Mouse (Mus musculus) thymus, adult 18-20 months (tissue): ENCODE results near the gene Ttc37.

ENCODE experiments used
- DNase-seq, 2 experiments: peaks; one replicate each; pipeline ENCODE4 v3.0.0; 2022; ENCODE audit warnings: mixed read lengths in 2 of 2

Gene Ttc37

DNA sequence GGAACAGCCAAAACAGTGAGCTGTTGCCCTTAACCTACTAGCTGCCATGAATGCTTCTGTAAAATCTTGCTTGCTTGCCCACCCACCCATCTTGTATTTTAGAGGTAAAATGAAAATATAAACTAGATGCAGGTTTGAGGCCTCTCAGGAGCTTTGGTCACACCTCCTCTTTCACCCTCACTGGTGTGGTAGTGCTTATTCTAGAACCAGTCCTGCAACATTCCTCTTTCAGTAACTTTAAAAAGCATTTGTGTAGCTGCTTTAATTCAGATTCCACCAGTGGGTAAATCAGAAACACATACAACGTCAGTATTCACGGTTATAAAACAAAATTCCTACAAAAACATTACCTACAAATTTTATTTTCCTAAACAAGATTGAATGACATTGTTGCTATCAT lies 62.1 kb downstream of the Ttc37 start:
- no peak for DNase-seq

DNA sequence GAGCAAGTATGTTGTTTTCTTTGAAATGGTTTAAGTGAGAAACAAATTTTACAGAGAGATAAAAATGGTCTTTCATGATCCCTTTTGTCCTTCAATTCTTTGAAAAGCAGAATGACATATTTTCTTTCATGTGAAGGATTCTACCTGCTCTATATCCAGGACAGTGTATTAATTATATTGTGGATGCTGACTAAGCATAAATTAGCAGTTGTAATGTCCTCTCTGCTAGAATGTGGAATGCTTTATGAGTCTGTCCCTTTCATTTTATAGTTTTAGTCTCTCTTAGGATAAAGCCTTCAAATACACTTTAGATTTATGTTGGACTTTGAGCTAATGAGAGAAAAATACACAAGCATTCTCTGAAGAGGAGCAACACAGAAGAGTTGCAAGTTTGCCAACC lies 75.8 kb downstream of the Ttc37 start:
- DNase-seq: no peak

DNA sequence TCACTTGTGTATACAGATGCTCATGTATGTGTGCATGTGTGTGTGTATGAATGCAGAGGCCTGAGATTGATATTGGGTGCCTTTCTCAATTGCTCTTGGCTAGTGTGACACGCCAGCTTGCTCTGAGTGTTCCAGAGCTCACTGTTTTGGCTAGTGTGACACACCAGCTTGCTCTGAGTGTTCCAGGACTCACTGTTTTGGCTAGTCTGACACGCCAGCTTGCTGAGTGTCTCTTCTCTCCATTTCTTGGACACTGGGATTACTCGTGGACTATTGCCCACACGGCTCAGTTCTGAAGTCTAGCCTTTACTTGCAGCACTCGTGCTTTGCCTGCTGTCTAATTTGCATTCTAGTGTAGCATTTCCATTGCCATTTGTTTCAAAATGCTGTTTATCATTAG lies 80.2 kb downstream of the Ttc37 start:
- no peak for DNase-seq

DNA sequence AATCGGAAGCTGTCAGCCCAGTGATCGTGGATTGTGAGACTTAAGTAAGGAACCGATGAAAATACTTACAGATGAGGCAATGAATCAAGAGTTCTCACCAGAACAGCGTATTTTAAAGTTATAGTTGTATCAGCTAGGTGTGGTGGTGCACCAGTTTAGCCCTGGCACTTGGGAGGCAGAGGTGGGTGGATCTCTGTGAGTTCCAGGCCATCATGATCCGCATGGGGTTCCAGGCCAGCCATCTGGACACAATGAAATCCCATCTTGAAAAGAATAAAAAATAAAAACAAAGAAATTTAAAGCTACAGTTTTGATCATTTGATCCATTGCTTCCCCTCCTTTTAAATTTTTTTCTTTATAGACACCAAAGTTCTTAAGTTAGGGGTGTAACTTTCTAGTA lies 89.1 kb downstream of the Ttc37 start:
- DNase-seq: no peak

DNA sequence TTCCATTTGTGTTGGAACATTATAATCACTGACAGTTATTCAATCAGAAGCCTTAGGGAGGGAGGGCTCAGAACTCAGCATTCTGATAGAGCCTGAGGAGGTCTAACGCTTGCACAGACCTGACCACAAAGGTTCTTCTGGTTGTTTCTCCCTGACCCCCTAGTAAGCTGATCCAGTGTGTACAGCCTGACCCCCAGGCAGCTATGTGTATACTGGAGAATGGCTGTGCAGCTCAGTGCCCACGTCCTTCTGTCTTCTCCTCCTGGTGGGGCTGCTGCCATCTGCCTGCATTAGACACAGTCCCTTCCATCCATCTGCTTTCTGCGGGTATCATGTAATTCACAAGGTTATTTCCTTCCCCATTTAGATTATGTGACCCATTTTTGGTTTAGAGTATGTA lies 90.7 kb downstream of the Ttc37 start:
- DNase-seq: no peak

DNA sequence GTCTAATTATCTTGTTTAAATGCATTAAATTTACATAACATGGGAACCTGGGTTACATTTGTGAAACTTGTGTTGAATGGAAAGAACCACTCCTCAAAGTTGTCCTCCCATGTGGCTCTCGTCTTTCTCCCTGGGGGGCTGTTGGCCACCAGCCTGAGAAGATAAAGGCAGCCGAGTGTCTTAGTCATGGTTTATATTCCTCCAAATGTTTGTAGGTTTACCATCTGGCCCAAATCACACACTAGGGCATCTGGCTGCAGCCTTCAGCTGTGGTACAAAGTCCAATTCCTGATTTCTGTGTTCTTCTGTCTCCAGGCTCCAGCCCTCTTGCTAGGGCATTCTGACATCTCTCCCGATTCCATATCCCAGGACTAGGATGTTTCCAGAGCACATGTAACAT lies 91.7 kb downstream of the Ttc37 start:
- no peak for DNase-seq

DNA sequence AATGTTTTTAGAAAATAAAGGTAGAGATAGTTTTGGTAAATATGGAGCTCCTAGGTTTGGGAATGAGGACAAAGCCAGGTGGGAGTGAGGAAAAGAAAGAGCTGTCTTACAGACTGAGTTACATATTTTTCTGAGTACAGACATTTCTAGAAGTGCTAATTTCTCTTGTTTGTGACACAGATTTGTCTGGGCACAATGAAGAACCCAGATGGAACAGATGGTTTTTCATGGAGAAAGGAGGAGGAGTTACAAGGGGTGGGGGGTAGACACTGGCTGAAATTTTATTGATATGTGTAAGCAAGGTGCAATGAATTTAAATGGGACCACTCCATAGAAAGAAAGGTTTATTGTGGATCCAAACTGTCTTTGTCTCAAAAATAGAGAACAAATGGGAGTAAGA lies 96.4 kb downstream of the Ttc37 start:
- DNase-seq: no peak

DNA sequence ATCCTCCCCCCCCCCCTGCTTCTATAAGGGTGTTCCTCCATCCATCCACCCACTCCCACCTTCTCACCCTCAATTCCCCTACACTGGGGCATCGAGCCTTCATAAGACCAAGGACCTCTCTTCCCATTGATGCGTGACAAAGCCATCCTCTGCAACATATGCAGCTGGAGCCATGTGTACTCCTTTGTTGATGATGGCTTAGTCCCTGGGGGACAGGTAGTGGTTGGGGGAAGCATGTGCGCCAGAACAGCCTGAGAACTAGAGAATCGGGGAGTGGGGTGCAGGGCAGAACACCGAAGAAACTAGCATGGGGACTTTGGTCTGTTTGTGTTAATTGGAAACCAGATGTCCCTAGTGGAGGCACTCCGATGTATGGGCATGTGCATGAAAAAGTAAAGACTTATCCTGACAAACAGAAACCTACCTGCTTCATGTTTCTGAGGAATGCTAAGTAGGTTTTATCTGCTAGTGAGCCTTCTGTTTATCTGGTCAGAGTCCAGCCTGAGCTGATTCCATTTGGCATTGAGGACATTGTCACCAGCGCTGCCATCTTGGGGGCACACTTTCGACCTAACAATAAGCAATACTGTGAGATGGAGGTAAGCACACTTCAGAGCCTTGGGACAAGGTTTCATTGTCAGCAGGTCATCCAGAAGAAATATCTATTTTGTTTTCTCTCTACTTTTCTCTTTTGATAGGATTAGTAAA lies 97.1 kb downstream of the Ttc37 start:
- no peak for DNase-seq

DNA sequence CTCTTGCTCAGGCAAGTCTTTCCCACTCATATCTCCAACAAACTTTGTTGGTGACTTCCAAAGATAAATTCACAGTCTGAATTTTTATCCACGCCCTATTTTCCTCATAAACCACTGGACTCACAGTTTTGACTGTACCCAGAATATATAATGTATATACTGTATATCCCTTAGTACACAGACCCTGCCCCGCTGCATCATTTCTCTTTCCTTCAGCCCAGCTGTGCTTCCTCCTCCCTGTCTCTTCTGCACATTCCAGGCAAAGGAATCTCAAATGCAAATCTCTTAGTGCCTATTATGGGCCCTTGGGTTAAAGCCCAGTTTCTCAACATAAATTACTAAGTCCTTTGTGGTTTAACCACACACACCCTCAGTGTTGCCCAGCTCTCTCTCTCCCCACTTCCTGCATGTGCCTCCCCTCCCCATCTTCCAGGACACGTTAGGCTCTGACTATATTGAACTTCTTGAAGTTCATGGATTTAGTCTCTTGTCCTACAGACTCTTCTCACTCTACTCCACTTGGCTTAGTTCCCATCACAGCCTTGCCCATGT lies 98.8 kb downstream of the Ttc37 start:
- no peak for DNase-seq

DNA sequence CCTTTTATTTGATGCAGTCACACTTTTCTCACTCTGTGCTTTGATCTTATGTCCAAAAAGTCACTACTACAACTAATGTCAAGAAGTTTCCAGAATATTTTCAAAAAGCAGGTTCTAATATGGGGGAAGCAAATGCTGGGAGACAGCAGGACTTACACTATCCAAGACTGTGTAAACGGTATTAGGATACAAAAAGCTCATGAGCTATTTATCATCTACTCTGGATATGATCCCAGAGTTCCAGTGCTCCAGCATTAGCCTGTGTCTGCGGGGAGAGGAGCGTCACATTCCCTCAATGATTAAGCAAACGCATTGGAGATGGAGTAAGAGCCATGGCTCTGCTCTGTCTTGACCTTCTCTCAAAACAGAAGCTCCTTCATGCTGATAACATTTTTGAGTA lies 101.4 kb downstream of the Ttc37 start:
- DNase-seq: no peak

DNA sequence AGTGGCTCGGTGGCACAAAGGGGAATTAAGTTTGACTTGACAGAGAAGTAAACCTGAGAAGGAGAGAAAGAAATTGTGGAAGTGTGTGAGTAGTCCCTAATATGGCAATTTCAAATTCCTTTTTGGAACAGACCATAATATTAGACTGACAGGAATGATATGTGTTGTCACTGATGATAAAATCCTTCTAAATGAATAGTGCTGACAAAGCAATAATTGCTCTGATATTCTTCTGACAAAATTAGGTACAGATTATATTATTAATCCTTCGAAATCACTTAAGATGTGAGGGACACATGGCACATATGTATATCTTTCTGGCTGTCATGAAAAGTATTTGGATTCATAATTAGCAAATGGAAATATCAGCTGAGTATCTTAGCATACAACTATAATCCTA lies 116.4 kb downstream of the Ttc37 start:
- DNase-seq: no peak

DNA sequence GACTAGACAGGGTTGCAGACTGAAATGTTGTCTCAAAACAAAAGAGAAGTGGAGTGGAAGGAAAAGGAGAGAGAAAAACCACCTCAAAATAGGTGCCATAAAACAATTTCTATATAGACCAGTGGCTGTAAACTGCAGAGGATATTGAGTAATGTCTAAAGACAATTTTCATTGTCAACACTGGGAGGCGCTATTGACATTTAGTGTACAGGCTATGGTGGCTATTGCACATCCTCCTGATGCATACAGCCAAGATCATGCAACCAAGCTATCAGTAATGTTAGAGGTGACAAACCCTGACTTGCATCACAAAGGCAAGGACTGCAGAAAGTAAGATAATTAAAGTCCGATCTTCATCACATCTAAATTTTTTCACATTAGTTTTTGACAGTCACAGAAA lies 116.9 kb downstream of the Ttc37 start:
- DNase-seq: no peak
